Mouse (Mus musculus) liver, embryonic 13.5 days (tissue): ENCODE measurements around the gene Kcna10. TPM values are rescaled to one million over a fixed set of nuclear protein-coding genes. Genes with fewer than 3 reads are reported as not detected.

Experiments
- polyA plus RNA-seq: library from polyadenylated mRNA; unstranded; fragments of >200 nt; fragmentation: Nextera tagmentation; extraction: Ambion mirVana; gene quantifications from 2 replicates; pipeline ENCODE4 v1.2.1, GENCODE M21; 2015

Gene Kcna10
- polyA plus RNA-seq, 1 experiment from 2014 or later = not detected

Other genes starting within 250 kb of the Kcna10 start
- gene Kcna3, start 146.9 kb upstream of the Kcna10 start, polyA plus RNA-seq = 1.4 and 1.7 TPM in 2 replicates
- 0.03 and 0.05 TPM in 2 replicates for gene Kcna2, start 81.9 kb upstream of the Kcna10 start, polyA plus RNA-seq
- gene Cym, start 38.7 kb downstream of the Kcna10 start, polyA plus RNA-seq = 3.1 and 6.4 TPM in 2 replicates
- not detected in 2 replicates for gene A630076J17Rik, start 47.6 kb downstream of the Kcna10 start, polyA plus RNA-seq
- gene Prok1, start 56.7 kb downstream of the Kcna10 start, polyA plus RNA-seq = not detected in 2 replicates
- gene Lamtor5, start 95.8 kb downstream of the Kcna10 start, polyA plus RNA-seq = 118 and 131 TPM in 2 replicates
- 0.59 and 0.67 TPM in 2 replicates for gene Slc16a4, start 108.2 kb downstream of the Kcna10 start, polyA plus RNA-seq
- gene Rbm15, start 150.6 kb downstream of the Kcna10 start, polyA plus RNA-seq = 9.6 and 11.9 TPM in 2 replicates